Mouse (Mus musculus) ovary, postnatal 14 days (tissue): ENCODE data around the gene Apoa4.

ENCODE experiments used
- DNase-seq: peaks from one replicate; pipeline ENCODE4 v3.0.0; 2022; ENCODE audit warnings: low spot score

The Apoa4 gene

GRCm38 (mm10) chr9:46227064-46227614 is 13.4 kb upstream of the Apoa4 start:
- DNase-seq = no peak

- no peak for DNase-seq
These were observed 12.0 kb upstream of the Apoa4 start, which contains the start of gene Apoa1 for GRCm38 (mm10) chr9:46228491-46228890. TSS of gene Apoa1 (plus strand) at chr9:46228580.

GRCm38 (mm10) chr9:46229573-46230449 is 10.7 kb upstream of the Apoa4 start:
- peak; percentile 85 for DNase-seq

- DNase-seq = no peak
These were observed 10.0 kb upstream of the Apoa4 start for GRCm38 (mm10) chr9:46230450-46230975.

- DNase-seq = no peak
These were observed 5.3 kb upstream of the Apoa4 start for GRCm38 (mm10) chr9:46235196-46235595.

- no peak for DNase-seq
These were observed 5.1 kb upstream of the Apoa4 start, which contains the start of gene Apoc3 for GRCm38 (mm10) chr9:46235596-46235648. TSS of gene Apoc3 (minus strand) at chr9:46235636.

- no peak for DNase-seq
These were observed 4.8 kb upstream of the Apoa4 start for GRCm38 (mm10) chr9:46235649-46236048.

GRCm38 (mm10) chr9:46238850-46239249 is 1.6 kb upstream of the Apoa4 start:
- DNase-seq = no peak

GRCm38 (mm10) chr9:46241818-46242217 is 1.3 kb downstream of the Apoa4 start:
- no peak for DNase-seq

GRCm38 (mm10) chr9:46243122-46243521 is 2.6 kb downstream of the Apoa4 start:
- no peak for DNase-seq

- no peak for DNase-seq
These were observed 3.1 kb downstream of the Apoa4 start for GRCm38 (mm10) chr9:46243584-46243983.

GRCm38 (mm10) chr9:46246752-46247324 is 6.3 kb downstream of the Apoa4 start:
- DNase-seq = peak; percentile 56

GRCm38 (mm10) chr9:46256177-46256576 is 15.7 kb downstream of the Apoa4 start:
- no peak for DNase-seq

GRCm38 (mm10) chr9:46256658-46257385 is 16.3 kb downstream of the Apoa4 start:
- DNase-seq = no peak

- no peak for DNase-seq
These were observed 17.1 kb downstream of the Apoa4 start for GRCm38 (mm10) chr9:46257546-46257945.

- no peak for DNase-seq
These were observed 18.6 kb downstream of the Apoa4 start for GRCm38 (mm10) chr9:46259111-46259510.

- no peak for DNase-seq
These were observed 20.6 kb downstream of the Apoa4 start for GRCm38 (mm10) chr9:46261131-46261530.

GRCm38 (mm10) chr9:46268343-46268873 is 27.9 kb downstream of the Apoa4 start, which contains the start of gene Apoa5:
TSS of gene Apoa5 (plus strand) at chr9:46268633.
- DNase-seq = no peak

- no peak for DNase-seq
These were observed 28.6 kb downstream of the Apoa4 start for GRCm38 (mm10) chr9:46269125-46269524.

- no peak for DNase-seq
These were observed 30.3 kb downstream of the Apoa4 start for GRCm38 (mm10) chr9:46270782-46271181.

GRCm38 (mm10) chr9:46272070-46272469 is 31.6 kb downstream of the Apoa4 start:
- DNase-seq = no peak

- peak; percentile 77 for DNase-seq
These were observed 32.4 kb downstream of the Apoa4 start, which contains the start of gene Zpr1 for GRCm38 (mm10) chr9:46272677-46273454. TSS of gene Zpr1 (plus strand) at chr9:46273064.
